Mouse (Mus musculus): ENCODE measurements around the gene Rab25. TPM values are rescaled to one million over a fixed set of nuclear protein-coding genes. Genes with fewer than 3 reads are reported as not detected.
A peak's percentile ranks its signal among the peaks of the same experiment; 100 is the strongest.

The Rab25 gene
- total RNA-seq, 1 experiment from 2014 or later, result not detected

- DNase-seq, result no peak
Measured at GRCm38 (mm10) chr3:88541622-88542401, 6.3 kb downstream of the Rab25 start.

- DNase-seq, result no peak
Measured at GRCm38 (mm10) chr3:88540085-88540484, 8.0 kb downstream of the Rab25 start.

- no peak for DNase-seq
Measured at GRCm38 (mm10) chr3:88539397-88539796, 8.7 kb downstream of the Rab25 start.

GRCm38 (mm10) chr3:88538271-88539145, 9.6 kb downstream of the Rab25 start:
- no peak for DNase-seq

GRCm38 (mm10) chr3:88537146-88537545, 11.0 kb downstream of the Rab25 start:
- no peak for DNase-seq

GRCm38 (mm10) chr3:88536103-88536930, 11.8 kb downstream of the Rab25 start:
- peak; percentile 76 for DNase-seq

- DNase-seq, result no peak
Measured at GRCm38 (mm10) chr3:88535527-88535926, 12.6 kb downstream of the Rab25 start.

- no peak for DNase-seq
Measured at GRCm38 (mm10) chr3:88535005-88535404, 13.1 kb downstream of the Rab25 start.

GRCm38 (mm10) chr3:88533706-88534105, 14.4 kb downstream of the Rab25 start:
- no peak for DNase-seq

GRCm38 (mm10) chr3:88532689-88533511, 15.2 kb downstream of the Rab25 start:
- no peak for DNase-seq

- DNase-seq, result no peak
Measured at GRCm38 (mm10) chr3:88532299-88532674, 15.8 kb downstream of the Rab25 start, which contains the start of gene Mex3a. Gene Mex3a, plus strand, starts transcription at chr3:88532395.

- peak; percentile 87 for DNase-seq
Measured at GRCm38 (mm10) chr3:88531348-88532298, 16.5 kb downstream of the Rab25 start.

- no peak for DNase-seq
Measured at GRCm38 (mm10) chr3:88530082-88530864, 17.8 kb downstream of the Rab25 start.

- DNase-seq, result no peak
Measured at GRCm38 (mm10) chr3:88529204-88530000, 18.7 kb downstream of the Rab25 start.

- DNase-seq, result no peak
Measured at GRCm38 (mm10) chr3:88528646-88529045, 19.5 kb downstream of the Rab25 start.

GRCm38 (mm10) chr3:88527565-88527964, 20.5 kb downstream of the Rab25 start:
- no peak for DNase-seq

- DNase-seq, result peak; percentile 86
Measured at GRCm38 (mm10) chr3:88526157-88527131, 21.7 kb downstream of the Rab25 start.

Data from adrenal gland, postnatal 25 days (tissue).